ENCODE assay signal across 7 mouse cellular contexts in genomic region chr15:31586519-31586918, GRCm38 (mm10). TPM values are rescaled to one million over a fixed set of nuclear protein-coding genes. Genes with fewer than 3 reads are reported as not detected.
DNase-seq lines count a peak whose midpoint lies in the region; ATAC-seq and TF ChIP-seq lines count a peak whose summit lies in the region.

No protein-coding gene starts in this region.

- H3K36me3 ChIP-seq in midbrain, embryonic 14.5 days (ENCODE audit: control insufficient read depth, insufficient read depth, low read length), result peaks cover 32% of the 10 kb centered on the region
- H3K36me3 ChIP-seq in small intestine, adult 2 months (ENCODE audit: control insufficient read depth, insufficient read depth, low read length), result peaks cover 28% of the 10 kb centered on the region

- no peak overlapping the region for H3K4me3 ChIP-seq in midbrain, embryonic 14.5 days (replicated peaks; ENCODE audit: low read depth, low read length)
- no peak overlapping the region for H3K4me3 ChIP-seq in small intestine, adult 2 months (ENCODE audit: low read depth, low read length)

- H3K27me3 ChIP-seq in midbrain, embryonic 14.5 days (ENCODE audit: control insufficient read depth, insufficient read depth, low read length), result no peaks in the 10 kb centered on the region
- H3K27me3 ChIP-seq in small intestine, adult 2 months (ENCODE audit: control insufficient read depth, insufficient read depth, low read length), result no peaks in the 10 kb centered on the region

- intact Hi-C loops in left cerebral cortex, postnatal 4 days (cut with DNase I), result loop anchor here (5.0 to 10.0 kb wide), 3 partner anchors 52 to 269 kb away; partner anchors contain the start of gene March6

- no peak for TF ChIP-seq POLR2A in small intestine, adult 2 months (IDR thresholded peaks at IDR 0.05; ENCODE audit: low read depth, low read length)

- H3K9ac ChIP-seq in midbrain, embryonic 14.5 days (replicated peaks; ENCODE audit: low read length), result no peak overlapping the region

- peak; percentile 67; the same call in 1 of the 2 replicates for ATAC-seq in midbrain, embryonic 14.5 days (ENCODE audit: low FRiP score, low TSS enrichment)

- no peak overlapping the region for H3K4me2 ChIP-seq in midbrain, embryonic 14.5 days (ENCODE audit: low read length)

- DNase-seq in adrenal gland, adult (ENCODE audit: inconsistent age in 2 of 2, low spot score in 1 of 2), result peak; percentile 85 to 96
- DNase-seq in embryo, embryonic 10 days (ENCODE audit: low spot score), result peak; percentile 96
- peak; percentile 59 to 83 for DNase-seq in gastrocnemius, postnatal 4 days (ENCODE audit: low spot score in 2 of 2)
- DNase-seq in kidney, adult 11 months, result peak; percentile 81
- DNase-seq in left cerebral cortex, postnatal 4 days, result peak; percentile 91
- peak; percentile 95 for DNase-seq in midbrain, embryonic 14.5 days

- H3K4me1 ChIP-seq in midbrain, embryonic 14.5 days (ENCODE audit: control insufficient read depth, insufficient read depth, low read length), result no peaks in the 10 kb centered on the region
- H3K4me1 ChIP-seq in small intestine, adult 2 months (ENCODE audit: control insufficient read depth, insufficient read depth, insufficient read length, low read length), result peaks cover 26% of the 10 kb centered on the region

- under 1% methylated on average over 4 of the region's 4 CpGs for WGBS in midbrain, embryonic 14.5 days
- WGBS in small intestine, adult 2 months, result 3% methylated on average over 4 of the region's 4 CpGs

- no peak overlapping the region for H3K27ac ChIP-seq in midbrain, embryonic 14.5 days (replicated peaks; ENCODE audit: low read depth, low read length)
- no peak overlapping the region for H3K27ac ChIP-seq in small intestine, adult 2 months (ENCODE audit: insufficient read depth, low read depth, low read length)

- no peaks in the 10 kb centered on the region for H3K9me3 ChIP-seq in midbrain, embryonic 14.5 days (ENCODE audit: control insufficient read depth, low read length)

- TF ChIP-seq CTCF in small intestine, adult 2 months (IDR thresholded peaks at IDR 0.05; ENCODE audit: extremely low read depth, insufficient read length, insufficient replicate concordance, low read depth, low read length), result peak; percentile 89; the same call in 1 of the 2 replicates

RNA-seq across cellular contexts. Expression of gene Cct5, which starts 15.1 kb away (rescaled TPM):
- 100 to 1,000 TPM; 230 to 241 TPM for total RNA-seq in gastrocnemius, postnatal 4 days (2021)
- 100 to 1,000 TPM; 306 to 309 TPM for total RNA-seq in left cerebral cortex, postnatal 4 days (2021)
- polyA plus RNA-seq in midbrain, embryonic 14.5 days (2014; fragmentation: Nextera tagmentation; extraction: Ambion mirVana), result 520 and 567 TPM in 2 replicates
- polyA plus RNA-seq in small intestine, adult 2 months (2012; rRNA removed), result 30.4 and 38.8 TPM in 2 replicates

RNA-seq across cellular contexts. Expression of gene Fam173b, which starts 15.1 kb away (rescaled TPM):
- 10 to 100 TPM; 12.7 to 13.7 TPM for total RNA-seq in gastrocnemius, postnatal 4 days (2021)
- 10 to 100 TPM; 11.4 to 13.0 TPM for total RNA-seq in left cerebral cortex, postnatal 4 days (2021)
- 9.5 and 10.0 TPM in 2 replicates for polyA plus RNA-seq in midbrain, embryonic 14.5 days (2014; fragmentation: Nextera tagmentation; extraction: Ambion mirVana)
- 2.4 and 4.0 TPM in 2 replicates for polyA plus RNA-seq in small intestine, adult 2 months (2012; rRNA removed)

RNA-seq across cellular contexts. Expression of gene Cmbl, which starts 21.3 kb away (rescaled TPM):
- total RNA-seq in gastrocnemius, postnatal 4 days (2021), result 10 to 100 TPM; 52.5 to 63.7 TPM
- 1 to 10 TPM; 6.3 to 8.6 TPM for total RNA-seq in left cerebral cortex, postnatal 4 days (2021)
- polyA plus RNA-seq in midbrain, embryonic 14.5 days (2014; fragmentation: Nextera tagmentation; extraction: Ambion mirVana), result 3.6 and 5.4 TPM in 2 replicates
- polyA plus RNA-seq in small intestine, adult 2 months (2012; rRNA removed), result 56.5 and 140 TPM in 2 replicates

RNA-seq across cellular contexts. Expression of gene March6, which starts 55.7 kb away (rescaled TPM):
- 10 to 100 TPM; 57.8 to 61.0 TPM for total RNA-seq in gastrocnemius, postnatal 4 days (2021)
- 100 to 1,000 TPM; 200 to 210 TPM for total RNA-seq in left cerebral cortex, postnatal 4 days (2021)
- 87.2 and 117 TPM in 2 replicates for polyA plus RNA-seq in midbrain, embryonic 14.5 days (2014; fragmentation: Nextera tagmentation; extraction: Ambion mirVana)
- polyA plus RNA-seq in small intestine, adult 2 months (2012; rRNA removed), result 9.5 and 18.1 TPM in 2 replicates

Comparison
In these comparisons a context has a peak if more than half of its experiments do, and no peak if none do; other contexts are left out.
1. RNA of gene Cmbl, which starts 21.3 kb away (total RNA-seq): 52.5 to 63.7 TPM in gastrocnemius, postnatal 4 days; 6.3 to 8.6 TPM in left cerebral cortex, postnatal 4 days; every median in the first group is over 4 times any median in the second.
2. Peak in every context shown above with its lines, with median percentiles within 50 percentile points of each other: DNase-seq.